Mouse (Mus musculus) lung, embryonic 16.5 days (tissue): ENCODE results near the gene Ly6g6e. TPM values are rescaled to one million over a fixed set of nuclear protein-coding genes. Genes with fewer than 3 reads are reported as not detected.

ENCODE experiments used
- ATAC-seq: fragments of 200-750 bp; cut with Nextera tagmentation; 2 replicates; pipeline ENCODE4 v1.8.0; 2017; ENCODE audit warnings: low read depth, mild to moderate bottlenecking, moderate library complexity
- H3K27ac ChIP-seq: fragments of 300-500 bp; sonication (generic); 2 replicates; pipeline ENCODE4 v1.5.1; 2014; ENCODE audit warnings: mild to moderate bottlenecking, control low read depth, low read length
- H3K27me3 ChIP-seq: fragments of 300-500 bp; sonication (generic); 2 replicates; pipeline ENCODE4 v1.6.1; 2014; ENCODE audit warnings: low read depth, low read length, mixed read lengths; ENCODE audit not compliant: control insufficient read depth, insufficient read depth
- H3K36me3 ChIP-seq: fragments of 300-500 bp; sonication (generic); 2 replicates; pipeline ENCODE4 v1.6.1; 2014; ENCODE audit warnings: low read length; ENCODE audit not compliant: control insufficient read depth, insufficient read depth
- H3K4me1 ChIP-seq: fragments of 300-500 bp; sonication (generic); replicated peaks from 2 replicates; pipeline ENCODE4 v1.6.1; 2014; ENCODE audit warnings: low read length, mixed read lengths; ENCODE audit not compliant: control insufficient read depth, insufficient read depth
- H3K4me2 ChIP-seq: fragments of 300-500 bp; sonication (generic); 2 replicates; pipeline ENCODE4 v1.6.1; 2014; ENCODE audit warnings: low read depth, low read length, control low read depth
- H3K4me3 ChIP-seq: fragments of 300-500 bp; sonication (generic); 2 replicates; pipeline ENCODE4 v1.5.1; 2014; ENCODE audit warnings: mild to moderate bottlenecking, low read length, control low read depth
- H3K9ac ChIP-seq: fragments of 300-500 bp; sonication (generic); 2 replicates; pipeline ENCODE4 v1.6.1; 2014; ENCODE audit warnings: low read length, control low read depth
- H3K9me3 ChIP-seq: fragments of 300-500 bp; sonication (generic); 2 replicates; pipeline ENCODE4 v1.6.1; 2016; ENCODE audit warnings: low read length; ENCODE audit not compliant: control insufficient read depth
- WGBS: fragments of 180-500 bp; shearing (Covaris S2); extraction: QIAGEN DNeasy Blood & Tissue Kit; methylation state at CpG from one replicate; pipeline ENCODE4 v1.1.7; 2014; 5-methylcytosine and 5-hydroxymethylcytosine counted together
- polyA plus RNA-seq: library from polyadenylated mRNA; unstranded; fragments of >200 nt; fragmentation: Nextera tagmentation; extraction: Ambion mirVana; gene quantifications from 2 replicates; pipeline ENCODE4 v1.2.1, GENCODE M21; 2015

The Ly6g6e gene
- polyA plus RNA-seq, 1 experiment from 2014 or later, result 2.3 TPM

GRCm38 (mm10) chr17:35082841-35083576 is 6.3 kb downstream of the Ly6g6e start:
- Histone ChIP-seq H3K27me3 (peaks cover 2% of the 10 kb centered on the region; the same call in 1 of the 2 replicates), H3K27ac (no peak overlapping the region), H3K4me3 (no peak overlapping the region), H3K9me3 (no peaks in the 10 kb centered on the region), H3K36me3 (no peaks in the 10 kb centered on the region), H3K4me1 (0 out of 2 replicates have a peak, but pooled peaks cover 2% of the 10 kb centered on the region), H3K9ac (no peak overlapping the region), H3K4me2 (no peak overlapping the region)
- 82% methylated on average over 16 of the region's 16 CpGs for WGBS
- no peak for ATAC-seq

GRCm38 (mm10) chr17:35083929-35084497 is 7.3 kb downstream of the Ly6g6e start:
- Histone ChIP-seq H3K36me3 (no peaks in the 10 kb centered on the region), H3K9ac (no peak overlapping the region), H3K9me3 (no peaks in the 10 kb centered on the region), H3K4me1 (no peaks in the 10 kb centered on the region), H3K4me3 (no peak overlapping the region), H3K27me3 (no peaks in the 10 kb centered on the region), H3K4me2 (no peak overlapping the region), H3K27ac (no peak overlapping the region)
- no peak for ATAC-seq
- WGBS, result 64% methylated on average over 3 of the region's 3 CpGs

GRCm38 (mm10) chr17:35085208-35085865 is 8.6 kb downstream of the Ly6g6e start, which contains the start of gene Ly6g6f:
Gene Ly6g6f, minus strand, starts transcription at chr17:35085610.
- Histone ChIP-seq H3K27me3 (no peaks in the 10 kb centered on the region), H3K9me3 (no peaks in the 10 kb centered on the region), H3K36me3 (no peaks in the 10 kb centered on the region), H3K9ac (no peak within 1 kb of the TSS), H3K4me2 (no peak within 1 kb of the TSS), H3K4me3 (no peak within 1 kb of the TSS), H3K4me1 (peaks cover 5% of the 10 kb centered on the region), H3K27ac (no peak within 1 kb of the TSS)
- ATAC-seq, result no peak
- WGBS, result 65% methylated on average over 7 of the region's 7 CpGs

GRCm38 (mm10) chr17:35088151-35088550 is 11.4 kb downstream of the Ly6g6e start:
- H3K4me3 ChIP-seq, result no peak overlapping the region
- no peak overlapping the region for H3K9ac ChIP-seq
- H3K4me1 ChIP-seq, result peaks cover 8% of the 10 kb centered on the region
- WGBS, result 25% methylated on average over 2 of the region's 2 CpGs
- H3K27ac ChIP-seq, result no peak overlapping the region
- no peak for ATAC-seq
- H3K4me2 ChIP-seq, result no peak overlapping the region
- H3K27me3 ChIP-seq, result no peaks in the 10 kb centered on the region
- peaks cover 13% of the 10 kb centered on the region for H3K36me3 ChIP-seq
- H3K9me3 ChIP-seq, result no peaks in the 10 kb centered on the region

- no peaks in the 10 kb centered on the region for H3K9me3 ChIP-seq
- peak within 1 kb of the TSS; percentile 55 for H3K4me2 ChIP-seq
- H3K36me3 ChIP-seq, result peaks cover 15% of the 10 kb centered on the region
- peaks cover 8% of the 10 kb centered on the region for H3K4me1 ChIP-seq
- H3K4me3 ChIP-seq, result peak within 1 kb of the TSS; percentile 74
- peak within 1 kb of the TSS; percentile 96 for H3K9ac ChIP-seq
- H3K27me3 ChIP-seq, result no peaks in the 10 kb centered on the region
- H3K27ac ChIP-seq, result peak within 1 kb of the TSS; percentile 97
- 2% methylated on average over 67 of the region's 67 CpGs for WGBS
- peak; percentile 99 for ATAC-seq
Observed at GRCm38 (mm10) chr17:35088825-35089644, 12.3 kb downstream of the Ly6g6e start, which contains the start of gene Abhd16a. Gene Abhd16a, plus strand, starts transcription at chr17:35089263.

- Histone ChIP-seq H3K9ac (peak overlapping the region; percentile 96), H3K4me3 (peak overlapping the region; percentile 74), H3K27ac (peak overlapping the region; percentile 97), H3K4me2 (peak overlapping the region; percentile 55), H3K36me3 (peaks cover 23% of the 10 kb centered on the region), H3K4me1 (peaks cover 8% of the 10 kb centered on the region), H3K27me3 (no peaks in the 10 kb centered on the region), H3K9me3 (no peaks in the 10 kb centered on the region)
- WGBS, result 62% methylated on average over 8 of the region's 8 CpGs
- no peak for ATAC-seq
Observed at GRCm38 (mm10) chr17:35090166-35090932, 13.6 kb downstream of the Ly6g6e start.

DNA sequence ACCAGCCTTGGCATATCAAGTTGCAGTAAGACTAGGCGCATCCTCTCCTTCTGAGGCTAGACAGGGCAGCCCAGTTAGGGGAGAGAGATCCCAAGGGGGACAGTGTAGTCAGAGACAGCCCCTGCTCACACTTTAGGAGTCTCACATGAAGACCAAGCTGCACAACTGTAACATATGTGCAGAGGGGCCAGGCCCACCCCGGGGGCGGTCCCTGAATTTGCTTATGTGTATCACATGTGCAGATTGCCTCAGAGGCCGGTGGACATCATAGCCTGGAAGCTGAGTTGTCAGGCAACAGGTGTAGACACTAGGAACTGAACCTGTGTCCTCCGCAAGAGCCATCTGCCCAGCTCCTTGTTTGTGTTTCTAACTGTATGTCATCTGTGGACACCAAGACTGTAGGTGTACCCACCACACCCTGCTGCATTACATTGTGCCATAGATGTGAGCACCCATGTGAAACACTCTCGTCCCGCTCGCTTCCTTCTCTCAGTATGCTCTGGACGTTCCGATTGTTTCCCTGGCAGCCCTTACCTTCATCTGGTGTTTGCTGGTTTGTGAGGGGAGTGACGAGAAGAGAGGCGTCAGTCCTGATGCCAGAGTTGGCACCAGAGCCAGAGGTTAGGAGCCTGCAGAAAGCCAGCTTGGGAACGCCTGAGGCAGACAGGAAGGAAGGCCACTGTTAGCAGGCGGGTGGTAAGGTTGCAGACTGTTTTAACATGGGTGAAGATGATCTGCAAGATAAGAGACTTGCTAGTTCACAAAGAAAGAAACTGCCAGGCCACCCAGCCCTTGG is 15.9 kb downstream of the Ly6g6e start:
- Histone ChIP-seq H3K27me3 (no peaks in the 10 kb centered on the region), H3K4me3 (no peak overlapping the region), H3K27ac (no peak overlapping the region), H3K9me3 (no peaks in the 10 kb centered on the region), H3K9ac (no peak overlapping the region), H3K4me1 (peaks cover 8% of the 10 kb centered on the region), H3K36me3 (peaks cover 33% of the 10 kb centered on the region), H3K4me2 (no peak overlapping the region)
- 86% methylated on average over 14 of the region's 14 CpGs for WGBS
- ATAC-seq, result no peak
